Mouse (Mus musculus): ENCODE measurements at regions not wholly inside any gene's neighbourhood (a gene's known extent, or its start where the extent isn't known, plus 50 kb on each side); places are given as distances from the start of the nearest gene placed in this dataset.

DNA sequence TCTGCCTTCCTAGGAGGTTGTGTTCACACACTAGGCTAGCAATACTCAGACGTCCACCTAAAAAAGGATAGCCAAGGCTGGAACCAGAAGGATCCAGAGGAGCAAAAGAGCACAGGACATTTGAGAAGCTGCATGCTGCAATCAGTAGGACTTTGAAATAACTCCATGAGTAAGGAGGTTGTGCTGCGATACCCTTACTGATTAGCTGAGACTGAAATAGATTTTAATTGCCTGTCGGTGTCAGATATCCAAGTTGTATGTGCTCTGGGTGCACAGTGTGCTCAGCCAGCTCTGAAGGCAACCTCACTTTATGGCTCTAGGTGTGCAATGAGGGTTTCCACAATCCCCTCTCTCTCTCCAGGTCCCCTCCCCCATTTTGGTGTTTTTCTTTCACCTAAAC, 2159.2 kb upstream of the Gm7489 start:
- TF ChIP-seq GATA1 (IDR thresholded peaks at IDR 0.05; ENCODE audit: borderline replicate concordance, low read length) (no peak), FLI1 (IDR thresholded peaks at IDR 0.05; ENCODE audit: low read length) (no peak)

All from megakaryocyte, embryonic 14.5 days (primary cell).